Mouse (Mus musculus): ENCODE measurements around the gene Rad23a. TPM values are rescaled to one million over a fixed set of nuclear protein-coding genes. Genes with fewer than 3 reads are reported as not detected.

Gene Rad23a
- polyA plus RNA-seq, 1 experiment from 2014 or later = 95.4 TPM

GRCm38 (mm10) chr8:84786801-84787467 is 53.5 kb downstream of the Rad23a start:
- H3K4me2 ChIP-seq (ENCODE audit: low read length) = peak overlapping the region; percentile 39

GRCm38 (mm10) chr8:84785756-84786677 is 54.4 kb downstream of the Rad23a start:
- H3K4me1 ChIP-seq (ENCODE audit: control insufficient read depth, insufficient read depth, low read depth, low read length) = peaks cover 69% of the 10 kb centered on the region
- H3K4me3 ChIP-seq (ENCODE audit: low read length) = no peak overlapping the region
- 12% methylated on average over 38 of the region's 38 CpGs for WGBS
- peak overlapping the region; percentile 35 for H3K9ac ChIP-seq (ENCODE audit: low read depth, low read length)
- peaks cover 41% of the 10 kb centered on the region for H3K27me3 ChIP-seq (replicated peaks; ENCODE audit: control insufficient read depth, insufficient read depth, low read length)
- no peaks in the 10 kb centered on the region for H3K36me3 ChIP-seq (ENCODE audit: control insufficient read depth, insufficient read depth, low read length)
- peak; percentile 41 for ATAC-seq
- H3K9me3 ChIP-seq (ENCODE audit: control insufficient read depth, low read length) = no peaks in the 10 kb centered on the region
- peak overlapping the region; percentile 44 for H3K27ac ChIP-seq (ENCODE audit: low read depth, low read length)
- H3K4me2 ChIP-seq (ENCODE audit: low read length) = peak overlapping the region; percentile 39

More at GRCm38 (mm10) chr8:84786801-84787467, 53.5 kb downstream of the Rad23a start:
- H3K36me3 ChIP-seq (ENCODE audit: control insufficient read depth, insufficient read depth, low read length) = no peaks in the 10 kb centered on the region
- peaks cover 64% of the 10 kb centered on the region for H3K4me1 ChIP-seq (ENCODE audit: control insufficient read depth, insufficient read depth, low read depth, low read length)
- peaks cover 35% of the 10 kb centered on the region for H3K27me3 ChIP-seq (replicated peaks; ENCODE audit: control insufficient read depth, insufficient read depth, low read length)
- no peak overlapping the region for H3K4me3 ChIP-seq (ENCODE audit: low read length)
- no peak for ATAC-seq
- H3K9me3 ChIP-seq (ENCODE audit: control insufficient read depth, low read length) = no peaks in the 10 kb centered on the region
- H3K27ac ChIP-seq (ENCODE audit: low read depth, low read length) = peak overlapping the region; percentile 39
- 14% methylated on average over 11 of the region's 11 CpGs for WGBS
- peak overlapping the region; percentile 13 for H3K9ac ChIP-seq (ENCODE audit: low read depth, low read length)

- H3K4me1 ChIP-seq (ENCODE audit: control insufficient read depth, insufficient read depth, low read depth, low read length) = peaks cover 65% of the 10 kb centered on the region
- 18% methylated on average over 11 of the region's 11 CpGs for WGBS
Measured at GRCm38 (mm10) chr8:84785506-84785755, 55.0 kb downstream of the Rad23a start.

GRCm38 (mm10) chr8:84784681-84785505 is 55.6 kb downstream of the Rad23a start:
- Histone ChIP-seq H3K36me3 (ENCODE audit: control insufficient read depth, insufficient read depth, low read length) (no peaks in the 10 kb centered on the region), H3K27me3 (replicated peaks; ENCODE audit: control insufficient read depth, insufficient read depth, low read length) (peaks cover 32% of the 10 kb centered on the region), H3K4me1 (ENCODE audit: control insufficient read depth, insufficient read depth, low read depth, low read length) (peaks cover 64% of the 10 kb centered on the region), H3K9me3 (ENCODE audit: control insufficient read depth, low read length) (no peaks in the 10 kb centered on the region), H3K27ac (ENCODE audit: low read depth, low read length) (no peak overlapping the region), H3K9ac (ENCODE audit: low read depth, low read length) (peak overlapping the region; percentile 59), H3K4me3 (ENCODE audit: low read length) (peak overlapping the region; percentile 27), H3K4me2 (ENCODE audit: low read length) (peak overlapping the region; percentile 47)
- no peak for ATAC-seq
- 4% methylated on average over 48 of the region's 48 CpGs for WGBS

More at GRCm38 (mm10) chr8:84785506-84785755, 55.0 kb downstream of the Rad23a start:
- Histone ChIP-seq H3K36me3 (ENCODE audit: control insufficient read depth, insufficient read depth, low read length) (no peaks in the 10 kb centered on the region), H3K27me3 (replicated peaks; ENCODE audit: control insufficient read depth, insufficient read depth, low read length) (peaks cover 37% of the 10 kb centered on the region), H3K9ac (ENCODE audit: low read depth, low read length) (no peak overlapping the region; the same call in 1 of the 2 replicates), H3K27ac (ENCODE audit: low read depth, low read length) (no peak overlapping the region), H3K4me2 (ENCODE audit: low read length) (peak overlapping the region; percentile 47), H3K4me3 (ENCODE audit: low read length) (no peak overlapping the region), H3K9me3 (ENCODE audit: control insufficient read depth, low read length) (no peaks in the 10 kb centered on the region)
- no peak for ATAC-seq

Small RNA genes within 50 kb of the gene (microRNA-seq; reads per million reads assigned to microRNA genes)
- gene Mir7069 = 1.9 reads per million

Other genes starting within 250 kb of the Rad23a start
- gene Ier2, start 177.8 kb downstream of the Rad23a start, polyA plus RNA-seq (2015; fragmentation: Nextera tagmentation; extraction: Ambion mirVana) = 18.2 and 19.6 TPM in 2 replicates
- gene Trmt1, start 154.4 kb downstream of the Rad23a start, polyA plus RNA-seq (2015; fragmentation: Nextera tagmentation; extraction: Ambion mirVana) = 66.8 and 71.2 TPM in 2 replicates
- 12.4 and 15.5 TPM in 2 replicates for gene Nacc1, start 152.8 kb downstream of the Rad23a start, polyA plus RNA-seq (2015; fragmentation: Nextera tagmentation; extraction: Ambion mirVana)
- gene Lyl1, start 139.2 kb downstream of the Rad23a start, polyA plus RNA-seq (2015; fragmentation: Nextera tagmentation; extraction: Ambion mirVana) = 2.6 and 3.2 TPM in 2 replicates
- gene G430095P16Rik, start 117.7 kb downstream of the Rad23a start, polyA plus RNA-seq (2015; fragmentation: Nextera tagmentation; extraction: Ambion mirVana) = 0.82 and 0.89 TPM in 2 replicates
- gene Nfix, start 40.3 kb downstream of the Rad23a start, polyA plus RNA-seq (2015; fragmentation: Nextera tagmentation; extraction: Ambion mirVana) = 94.3 and 109 TPM in 2 replicates
- 15.4 and 17.1 TPM in 2 replicates for gene Dand5, start 17.8 kb downstream of the Rad23a start, polyA plus RNA-seq (2015; fragmentation: Nextera tagmentation; extraction: Ambion mirVana)
- 40.6 and 40.7 TPM in 2 replicates for gene Gadd45gip1, start 9.1 kb downstream of the Rad23a start, polyA plus RNA-seq (2015; fragmentation: Nextera tagmentation; extraction: Ambion mirVana)
- 743 and 792 TPM in 2 replicates for gene Calr, start 6.3 kb upstream of the Rad23a start, polyA plus RNA-seq (2015; fragmentation: Nextera tagmentation; extraction: Ambion mirVana)
- 112 and 114 TPM in 2 replicates for gene Farsa, start 16.3 kb upstream of the Rad23a start, polyA plus RNA-seq (2015; fragmentation: Nextera tagmentation; extraction: Ambion mirVana)
- 38.1 and 46.6 TPM in 2 replicates for gene Syce2, start 31.4 kb upstream of the Rad23a start, polyA plus RNA-seq (2015; fragmentation: Nextera tagmentation; extraction: Ambion mirVana)
- gene Gcdh, start 53.3 kb upstream of the Rad23a start, polyA plus RNA-seq (2015; fragmentation: Nextera tagmentation; extraction: Ambion mirVana) = 41.4 and 42.8 TPM in 2 replicates
- 0.39 and 0.56 TPM in 2 replicates for gene Klf1, start 61.3 kb upstream of the Rad23a start, polyA plus RNA-seq (2015; fragmentation: Nextera tagmentation; extraction: Ambion mirVana)
- gene Dnase2a, start 67.9 kb upstream of the Rad23a start, polyA plus RNA-seq (2015; fragmentation: Nextera tagmentation; extraction: Ambion mirVana) = 6.4 and 7.0 TPM in 2 replicates
- gene Mast1, start 96.7 kb upstream of the Rad23a start, polyA plus RNA-seq (2015; fragmentation: Nextera tagmentation; extraction: Ambion mirVana) = 71.4 and 77.4 TPM in 2 replicates
- gene Rtbdn, start 106.3 kb upstream of the Rad23a start, polyA plus RNA-seq (2015; fragmentation: Nextera tagmentation; extraction: Ambion mirVana) = 3.0 and 3.2 TPM in 2 replicates
- gene Gm49661, start 128.8 kb upstream of the Rad23a start, polyA plus RNA-seq (2015; fragmentation: Nextera tagmentation; extraction: Ambion mirVana) = not detected in 2 replicates
- 1,040 and 1,063 TPM in 2 replicates for gene Prdx2, start 128.9 kb upstream of the Rad23a start, polyA plus RNA-seq (2015; fragmentation: Nextera tagmentation; extraction: Ambion mirVana)
- 55.8 and 57.5 TPM in 2 replicates for gene Rnaseh2a, start 129.1 kb upstream of the Rad23a start, polyA plus RNA-seq (2015; fragmentation: Nextera tagmentation; extraction: Ambion mirVana)
- 4.3 and 5.3 TPM in 2 replicates for gene Junb, start 138.1 kb upstream of the Rad23a start, polyA plus RNA-seq (2015; fragmentation: Nextera tagmentation; extraction: Ambion mirVana)
- gene Hook2, start 149.9 kb upstream of the Rad23a start, polyA plus RNA-seq (2015; fragmentation: Nextera tagmentation; extraction: Ambion mirVana) = 37.9 and 39.6 TPM in 2 replicates
- 0.10 and 0.21 TPM in 2 replicates for gene Best2, start 173.9 kb upstream of the Rad23a start, polyA plus RNA-seq (2015; fragmentation: Nextera tagmentation; extraction: Ambion mirVana)
- 159 and 170 TPM in 2 replicates for gene Asna1, start 184.6 kb upstream of the Rad23a start, polyA plus RNA-seq (2015; fragmentation: Nextera tagmentation; extraction: Ambion mirVana)
- gene Trir, start 186.2 kb upstream of the Rad23a start, polyA plus RNA-seq (2015; fragmentation: Nextera tagmentation; extraction: Ambion mirVana) = 100 and 110 TPM in 2 replicates
- 61.2 and 62.7 TPM in 2 replicates for gene Tnpo2, start 196.2 kb upstream of the Rad23a start, polyA plus RNA-seq (2015; fragmentation: Nextera tagmentation; extraction: Ambion mirVana)
- gene Fbxw9, start 219.4 kb upstream of the Rad23a start, polyA plus RNA-seq (2015; fragmentation: Nextera tagmentation; extraction: Ambion mirVana) = 75.8 and 83.2 TPM in 2 replicates
- 1.2 TPM in 1 of 2 replicates, not detected in the other for gene Gm5741, start 227.3 kb upstream of the Rad23a start, polyA plus RNA-seq (2015; fragmentation: Nextera tagmentation; extraction: Ambion mirVana)
- gene Dhps, start 231.1 kb upstream of the Rad23a start, polyA plus RNA-seq (2015; fragmentation: Nextera tagmentation; extraction: Ambion mirVana) = 112 and 119 TPM in 2 replicates
- 111 and 116 TPM in 2 replicates for gene Wdr83os, start 240.1 kb upstream of the Rad23a start, polyA plus RNA-seq (2015; fragmentation: Nextera tagmentation; extraction: Ambion mirVana)
- 45.5 and 50.6 TPM in 2 replicates for gene Wdr83, start 240.6 kb upstream of the Rad23a start, polyA plus RNA-seq (2015; fragmentation: Nextera tagmentation; extraction: Ambion mirVana)
- gene Man2b1, start 242.6 kb upstream of the Rad23a start, polyA plus RNA-seq (2015; fragmentation: Nextera tagmentation; extraction: Ambion mirVana) = 23.1 TPM in 2 replicates

All from hindbrain, embryonic 16.5 days (tissue).